Mouse (Mus musculus): ENCODE measurements at regions not wholly inside any gene's neighbourhood (a gene's known extent, or its start where the extent isn't known, plus 50 kb on each side); places are given as distances from the start of the nearest gene placed in this dataset.

GRCm38 (mm10) chr13:48042172-48042571 lies 218.9 kb upstream of the Id4 start:
- Histone ChIP-seq H3K9me3 (ENCODE audit: control insufficient read depth, low read length) (no peaks in the 10 kb centered on the region), H3K4me3 (ENCODE audit: low read length) (no peak overlapping the region), H3K27me3 (ENCODE audit: control insufficient read depth, insufficient read depth, low read length) (no peaks in the 10 kb centered on the region), H3K36me3 (ENCODE audit: control insufficient read depth, insufficient read depth, low read length) (no peaks in the 10 kb centered on the region), H3K27ac (ENCODE audit: low read depth, low read length) (no peak overlapping the region), H3K4me2 (replicated peaks; ENCODE audit: low read depth, low read length) (no peak overlapping the region), H3K9ac (ENCODE audit: low read depth, low read length) (no peak overlapping the region), H3K4me1 (ENCODE audit: control insufficient read depth, insufficient read depth, low read length) (no peaks in the 10 kb centered on the region)
- ATAC-seq (ENCODE audit: low FRiP score, low TSS enrichment) = no peak
- WGBS = 82% methylated on average over 4 of the region's 4 CpGs

GRCm38 (mm10) chr13:48042572-48042971 lies 218.5 kb upstream of the Id4 start:
- H3K4me2 ChIP-seq (replicated peaks; ENCODE audit: low read depth, low read length) = no peak overlapping the region
- H3K4me3 ChIP-seq (ENCODE audit: low read length) = no peak overlapping the region

GRCm38 (mm10) chr13:48046201-48046750 lies 214.8 kb upstream of the Id4 start:
- no peak for ATAC-seq (ENCODE audit: low FRiP score, low TSS enrichment)
- H3K4me3 ChIP-seq (ENCODE audit: low read length) = no peak overlapping the region
- H3K27ac ChIP-seq (ENCODE audit: low read depth, low read length) = no peak overlapping the region
- no peaks in the 10 kb centered on the region for H3K9me3 ChIP-seq (ENCODE audit: control insufficient read depth, low read length)
- H3K9ac ChIP-seq (ENCODE audit: low read depth, low read length) = no peak overlapping the region
- WGBS = 72% methylated on average over 25 of the region's 25 CpGs
- H3K27me3 ChIP-seq (ENCODE audit: control insufficient read depth, insufficient read depth, low read length) = no peaks in the 10 kb centered on the region
- no peaks in the 10 kb centered on the region for H3K4me1 ChIP-seq (ENCODE audit: control insufficient read depth, insufficient read depth, low read length)
- no peaks in the 10 kb centered on the region for H3K36me3 ChIP-seq (ENCODE audit: control insufficient read depth, insufficient read depth, low read length)
- H3K4me2 ChIP-seq (replicated peaks; ENCODE audit: low read depth, low read length) = no peak overlapping the region

More at GRCm38 (mm10) chr13:48042572-48042971, 218.5 kb upstream of the Id4 start:
- Histone ChIP-seq H3K36me3 (ENCODE audit: control insufficient read depth, insufficient read depth, low read length) (no peaks in the 10 kb centered on the region), H3K27me3 (ENCODE audit: control insufficient read depth, insufficient read depth, low read length) (no peaks in the 10 kb centered on the region), H3K27ac (ENCODE audit: low read depth, low read length) (no peak overlapping the region), H3K9ac (ENCODE audit: low read depth, low read length) (no peak overlapping the region), H3K4me1 (ENCODE audit: control insufficient read depth, insufficient read depth, low read length) (no peaks in the 10 kb centered on the region), H3K9me3 (ENCODE audit: control insufficient read depth, low read length) (no peaks in the 10 kb centered on the region)
- no peak for ATAC-seq (ENCODE audit: low FRiP score, low TSS enrichment)
- 82% methylated on average over 6 of the region's 6 CpGs for WGBS

- H3K9ac ChIP-seq (ENCODE audit: low read depth, low read length) = no peak overlapping the region
- H3K36me3 ChIP-seq (ENCODE audit: control insufficient read depth, insufficient read depth, low read length) = no peaks in the 10 kb centered on the region
- H3K27ac ChIP-seq (ENCODE audit: low read depth, low read length) = no peak overlapping the region
- 95% methylated on average over 6 of the region's 6 CpGs for WGBS
- no peak overlapping the region for H3K4me2 ChIP-seq (replicated peaks; ENCODE audit: low read depth, low read length)
- H3K9me3 ChIP-seq (ENCODE audit: control insufficient read depth, low read length) = no peaks in the 10 kb centered on the region
- no peak for ATAC-seq (ENCODE audit: low FRiP score, low TSS enrichment)
- H3K4me3 ChIP-seq (ENCODE audit: low read length) = no peak overlapping the region
- no peaks in the 10 kb centered on the region for H3K4me1 ChIP-seq (ENCODE audit: control insufficient read depth, insufficient read depth, low read length)
- no peaks in the 10 kb centered on the region for H3K27me3 ChIP-seq (ENCODE audit: control insufficient read depth, insufficient read depth, low read length)
These were observed 211.2 kb upstream of the Id4 start for GRCm38 (mm10) chr13:48049796-48050195.

- no peaks in the 10 kb centered on the region for H3K36me3 ChIP-seq (ENCODE audit: control insufficient read depth, insufficient read depth, low read length)
- 0 out of 2 replicates have a peak, but pooled peaks cover 3% of the 10 kb centered on the region for H3K4me1 ChIP-seq (ENCODE audit: control insufficient read depth, insufficient read depth, low read length)
- H3K27ac ChIP-seq (ENCODE audit: low read depth, low read length) = no peak overlapping the region
- H3K9me3 ChIP-seq (ENCODE audit: control insufficient read depth, low read length) = no peaks in the 10 kb centered on the region
- H3K27me3 ChIP-seq (ENCODE audit: control insufficient read depth, insufficient read depth, low read length) = no peaks in the 10 kb centered on the region
- no peak overlapping the region for H3K4me2 ChIP-seq (replicated peaks; ENCODE audit: low read depth, low read length)
- ATAC-seq (ENCODE audit: low FRiP score, low TSS enrichment) = no peak
- H3K9ac ChIP-seq (ENCODE audit: low read depth, low read length) = no peak overlapping the region
- H3K4me3 ChIP-seq (ENCODE audit: low read length) = no peak overlapping the region
These were observed 186.4 kb upstream of the Id4 start for GRCm38 (mm10) chr13:48074630-48075029.

GRCm38 (mm10) chr13:48075315-48075714 lies 185.7 kb upstream of the Id4 start:
- ATAC-seq (ENCODE audit: low FRiP score, low TSS enrichment) = no peak
- Histone ChIP-seq H3K4me2 (replicated peaks; ENCODE audit: low read depth, low read length) (no peak overlapping the region), H3K9me3 (ENCODE audit: control insufficient read depth, low read length) (no peaks in the 10 kb centered on the region), H3K4me3 (ENCODE audit: low read length) (no peak overlapping the region), H3K27ac (ENCODE audit: low read depth, low read length) (no peak overlapping the region), H3K9ac (ENCODE audit: low read depth, low read length) (no peak overlapping the region), H3K27me3 (ENCODE audit: control insufficient read depth, insufficient read depth, low read length) (no peaks in the 10 kb centered on the region), H3K36me3 (ENCODE audit: control insufficient read depth, insufficient read depth, low read length) (no peaks in the 10 kb centered on the region), H3K4me1 (ENCODE audit: control insufficient read depth, insufficient read depth, low read length) (0 out of 2 replicates have a peak, but pooled peaks cover 3% of the 10 kb centered on the region)
- 86% methylated on average over 5 of the region's 5 CpGs for WGBS

- no peak for ATAC-seq (ENCODE audit: low FRiP score, low TSS enrichment)
- peak overlapping the region; percentile 16; the same call in 1 of the 2 replicates for H3K4me2 ChIP-seq (replicated peaks; ENCODE audit: low read depth, low read length)
- 0 out of 2 replicates have a peak, but pooled peaks cover 3% of the 10 kb centered on the region for H3K4me1 ChIP-seq (ENCODE audit: control insufficient read depth, insufficient read depth, low read length)
- H3K4me3 ChIP-seq (ENCODE audit: low read length) = no peak overlapping the region
- no peaks in the 10 kb centered on the region for H3K9me3 ChIP-seq (ENCODE audit: control insufficient read depth, low read length)
- 23% methylated on average over 12 of the region's 12 CpGs for WGBS
- no peak overlapping the region for H3K9ac ChIP-seq (ENCODE audit: low read depth, low read length)
- H3K27ac ChIP-seq (ENCODE audit: low read depth, low read length) = no peak overlapping the region
- H3K36me3 ChIP-seq (ENCODE audit: control insufficient read depth, insufficient read depth, low read length) = no peaks in the 10 kb centered on the region
- no peaks in the 10 kb centered on the region for H3K27me3 ChIP-seq (ENCODE audit: control insufficient read depth, insufficient read depth, low read length)
These were observed 182.8 kb upstream of the Id4 start for GRCm38 (mm10) chr13:48078214-48078613.

- no peak for ATAC-seq (ENCODE audit: low FRiP score, low TSS enrichment)
- Histone ChIP-seq H3K27me3 (ENCODE audit: control insufficient read depth, insufficient read depth, low read length) (no peaks in the 10 kb centered on the region), H3K4me2 (replicated peaks; ENCODE audit: low read depth, low read length) (no peak overlapping the region), H3K9ac (ENCODE audit: low read depth, low read length) (no peak overlapping the region), H3K27ac (ENCODE audit: low read depth, low read length) (no peak overlapping the region), H3K9me3 (ENCODE audit: control insufficient read depth, low read length) (no peaks in the 10 kb centered on the region), H3K4me1 (ENCODE audit: control insufficient read depth, insufficient read depth, low read length) (no peaks in the 10 kb centered on the region), H3K36me3 (ENCODE audit: control insufficient read depth, insufficient read depth, low read length) (no peaks in the 10 kb centered on the region), H3K4me3 (ENCODE audit: low read length) (no peak overlapping the region)
- 85% methylated on average over 2 of the region's 2 CpGs for WGBS
These were observed 177.7 kb upstream of the Id4 start for GRCm38 (mm10) chr13:48083294-48083693.

GRCm38 (mm10) chr13:48083807-48084206 lies 177.2 kb upstream of the Id4 start:
- Histone ChIP-seq H3K4me2 (replicated peaks; ENCODE audit: low read depth, low read length) (no peak overlapping the region), H3K4me1 (ENCODE audit: control insufficient read depth, insufficient read depth, low read length) (no peaks in the 10 kb centered on the region), H3K4me3 (ENCODE audit: low read length) (no peak overlapping the region), H3K27me3 (ENCODE audit: control insufficient read depth, insufficient read depth, low read length) (no peaks in the 10 kb centered on the region), H3K9me3 (ENCODE audit: control insufficient read depth, low read length) (no peaks in the 10 kb centered on the region), H3K36me3 (ENCODE audit: control insufficient read depth, insufficient read depth, low read length) (no peaks in the 10 kb centered on the region), H3K9ac (ENCODE audit: low read depth, low read length) (no peak overlapping the region), H3K27ac (ENCODE audit: low read depth, low read length) (no peak overlapping the region)
- ATAC-seq (ENCODE audit: low FRiP score, low TSS enrichment) = no peak

All from kidney, embryonic 14.5 days (tissue).